12 mouse cellular contexts compared by ENCODE assay signal in the genomic region with DNA sequence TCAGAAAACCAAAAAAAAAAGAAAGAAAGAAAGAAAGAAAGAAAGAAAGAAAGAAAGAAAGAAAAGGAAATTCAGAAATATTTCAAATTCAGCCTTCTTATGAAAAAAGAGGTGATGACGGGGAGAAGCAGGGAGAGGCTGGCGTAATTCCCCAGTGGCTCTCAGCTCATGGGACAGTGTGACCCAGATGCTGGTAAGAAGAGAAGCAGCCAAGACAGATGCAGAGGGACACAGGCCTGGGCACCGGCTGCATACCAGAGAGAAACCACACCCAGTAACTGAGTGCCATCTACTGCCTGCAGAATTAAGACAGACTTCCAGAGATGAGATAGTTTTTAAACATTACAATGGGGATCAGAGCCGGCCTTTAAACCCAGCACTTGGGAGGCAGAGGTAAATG. TPM values are rescaled to one million over a fixed set of nuclear protein-coding genes. Genes with fewer than 3 reads are reported as not detected.
"Had no signal": no experiment of that assay in that cellular context is flagged by ENCODE, and none has a peak within 500 bp of the region (broad histone marks: within the 10 kb centered on the region; RNA-seq: fewer than 3 reads in every experiment).

No protein-coding gene starts in this region.

- DNase-seq: forebrain, postnatal 0 days; heart, adult 18-20 months; heart, postnatal 10 days; heart, postnatal 4 days; kidney, adult 18-20 months; kidney, adult 8-10 months; kidney, postnatal 10 days; kidney, postnatal 25 days; kidney, postnatal 4 days; liver; liver, embryonic 13.5 days had no signal

RNA-seq across cellular contexts. Expression of a gene that starts 30.4 kb away (rescaled TPM):
- total RNA-seq: granulocyte monocyte progenitor cell, adult 5-6 weeks had no signal
